Mouse (Mus musculus): ENCODE results near the gene Esyt1. TPM values are rescaled to one million over a fixed set of nuclear protein-coding genes. Genes with fewer than 3 reads are reported as not detected.
"Not testable (repeated sequence)": the region's sequence is repeated elsewhere in the genome, so short reads cannot be mapped to it uniquely, and the experiment has no call there.

Esyt1 gene
- 75.2 and 83.3 TPM in 2 replicates for polyA plus RNA-seq (2011; ENCODE audit: insufficient read length, low read depth, missing spikeins)

DNA sequence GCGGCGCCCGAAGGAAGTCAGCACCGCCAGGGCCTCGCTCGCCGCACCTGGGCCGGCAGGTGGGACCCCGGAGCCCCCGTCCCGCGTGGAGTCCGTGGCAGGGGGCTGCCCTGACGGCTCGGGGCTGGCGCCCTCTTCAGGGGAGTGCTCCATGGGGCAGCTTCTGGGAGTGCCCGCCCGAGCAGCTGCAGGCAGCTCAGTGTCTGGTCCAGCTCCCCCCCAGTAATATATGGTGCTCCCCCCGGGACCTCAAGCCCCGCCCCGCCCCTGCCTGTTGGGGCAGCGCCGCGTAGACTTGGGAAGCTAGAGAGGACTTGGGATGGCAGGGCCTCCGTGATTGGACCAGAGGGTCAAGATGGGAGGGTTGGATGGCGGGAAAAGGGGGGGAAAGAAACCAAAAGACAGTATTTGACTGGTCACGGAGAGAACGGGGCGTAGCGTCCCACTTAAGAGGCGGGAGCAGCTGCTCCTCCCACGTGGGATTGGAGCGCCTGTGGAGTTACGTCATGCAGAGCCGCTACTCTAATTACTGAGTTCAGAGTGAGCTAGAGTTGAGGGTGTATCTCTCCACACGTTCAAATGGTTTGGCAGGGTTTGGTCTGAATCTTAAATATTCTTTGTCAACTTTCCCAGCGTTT is at the start of gene Esyt1:
TSS of gene Esyt1 (minus strand) at position 201 of the 638 bp plus-strand sequence.
- Histone ChIP-seq H3K27ac (ENCODE audit: insufficient read depth, low read length) (peak within 1 kb of the TSS; percentile 58), H3K4me3 (ENCODE audit: insufficient read depth, low read length) (peak within 1 kb of the TSS; percentile 91), H3K4me1 (ENCODE audit: control insufficient read depth, insufficient read depth, low read length) (no peaks in the 10 kb centered on the region)
- TF ChIP-seq CTCF (IDR thresholded peaks at IDR 0.05; ENCODE audit: borderline replicate concordance, insufficient read depth, low read length): 0 out of 2 replicates have a peak, but pooled peaks have one; percentile 1
- peak; percentile 95 for TF ChIP-seq POLR2A (IDR thresholded peaks at IDR 0.05; ENCODE audit: low read depth, low read length)

GRCm38 (mm10) chr10:128575063-128575462 is 49.4 kb upstream of the Esyt1 start:
- Histone ChIP-seq H3K4me1 (ENCODE audit: control insufficient read depth, insufficient read depth, low read length) (no peaks in the 10 kb centered on the region), H3K4me3 (ENCODE audit: insufficient read depth, low read length) (no peak overlapping the region), H3K27ac (ENCODE audit: insufficient read depth, low read length) (no peak overlapping the region)
- TF ChIP-seq CTCF (IDR thresholded peaks at IDR 0.05; ENCODE audit: borderline replicate concordance, insufficient read depth, low read length) (peak; percentile 26; the same call in 1 of the 2 replicates), POLR2A (IDR thresholded peaks at IDR 0.05; ENCODE audit: low read depth, low read length) (no peak)

- TF ChIP-seq POLR2A (IDR thresholded peaks at IDR 0.05; ENCODE audit: low read depth, low read length) (peak; percentile 98), CTCF (IDR thresholded peaks at IDR 0.05; ENCODE audit: borderline replicate concordance, insufficient read depth, low read length) (no peak)
- Histone ChIP-seq H3K4me1 (ENCODE audit: control insufficient read depth, insufficient read depth, low read length) (no peaks in the 10 kb centered on the region), H3K4me3 (ENCODE audit: insufficient read depth, low read length) (peak within 1 kb of the TSS; percentile 83), H3K27ac (ENCODE audit: insufficient read depth, low read length) (peak within 1 kb of the TSS; percentile 77)
These were observed 40.3 kb upstream of the Esyt1 start, which contains the start of gene Pa2g4 for GRCm38 (mm10) chr10:128565788-128566531. Gene Pa2g4, minus strand, starts transcription at chr10:128565987.

GRCm38 (mm10) chr10:128565206-128565787 is 39.6 kb upstream of the Esyt1 start:
- peak overlapping the region; percentile 72 for H3K27ac ChIP-seq (ENCODE audit: insufficient read depth, low read length)
- TF ChIP-seq POLR2A (IDR thresholded peaks at IDR 0.05; ENCODE audit: low read depth, low read length) (no peak), CTCF (IDR thresholded peaks at IDR 0.05; ENCODE audit: borderline replicate concordance, insufficient read depth, low read length) (no peak)
- H3K4me3 ChIP-seq (ENCODE audit: insufficient read depth, low read length): peak overlapping the region; percentile 83
- H3K4me1 ChIP-seq (ENCODE audit: control insufficient read depth, insufficient read depth, low read length): no peaks in the 10 kb centered on the region

GRCm38 (mm10) chr10:128563544-128563943 is 37.9 kb upstream of the Esyt1 start:
- no peaks in the 10 kb centered on the region for H3K4me1 ChIP-seq (ENCODE audit: control insufficient read depth, insufficient read depth, low read length)
- H3K4me3 ChIP-seq (ENCODE audit: insufficient read depth, low read length): peak overlapping the region; percentile 21
- TF ChIP-seq POLR2A (IDR thresholded peaks at IDR 0.05; ENCODE audit: low read depth, low read length) (no peak), CTCF (IDR thresholded peaks at IDR 0.05; ENCODE audit: borderline replicate concordance, insufficient read depth, low read length) (no peak)
- no peak overlapping the region for H3K27ac ChIP-seq (ENCODE audit: insufficient read depth, low read length)

GRCm38 (mm10) chr10:128556963-128557362 is 31.3 kb upstream of the Esyt1 start:
- no peaks in the 10 kb centered on the region for H3K4me1 ChIP-seq (ENCODE audit: control insufficient read depth, insufficient read depth, low read length)
- H3K4me3 ChIP-seq (ENCODE audit: insufficient read depth, low read length): no peak overlapping the region
- no peak overlapping the region for H3K27ac ChIP-seq (ENCODE audit: insufficient read depth, low read length)
- TF ChIP-seq CTCF (IDR thresholded peaks at IDR 0.05; ENCODE audit: borderline replicate concordance, insufficient read depth, low read length) (no peak), POLR2A (IDR thresholded peaks at IDR 0.05; ENCODE audit: low read depth, low read length) (no peak)

DNA sequence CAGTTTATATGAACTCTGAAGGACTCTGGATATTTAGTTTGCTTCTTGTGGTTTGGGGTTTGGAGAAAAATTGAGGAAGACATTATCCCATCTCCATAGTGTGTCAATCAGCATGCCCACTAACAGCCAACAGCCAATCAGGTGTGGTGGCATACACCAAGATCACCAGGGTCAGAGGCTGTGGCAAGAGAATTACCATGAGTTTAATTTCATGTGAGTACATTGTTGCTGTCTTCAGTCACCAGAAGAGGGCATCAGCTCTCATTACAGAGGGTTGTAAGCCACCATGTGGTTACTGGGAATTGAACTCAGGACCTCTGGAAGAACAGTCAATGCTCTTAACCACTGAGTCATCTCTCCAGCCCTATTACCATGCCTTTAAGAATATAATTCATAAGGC is 30.6 kb upstream of the Esyt1 start:
- TF ChIP-seq CTCF (IDR thresholded peaks at IDR 0.05; ENCODE audit: borderline replicate concordance, insufficient read depth, low read length) (no peak), POLR2A (IDR thresholded peaks at IDR 0.05; ENCODE audit: low read depth, low read length) (no peak)
- H3K4me3 ChIP-seq (ENCODE audit: insufficient read depth, low read length): no peak overlapping the region
- H3K4me1 ChIP-seq (ENCODE audit: control insufficient read depth, insufficient read depth, low read length): no peaks in the 10 kb centered on the region
- no peak overlapping the region for H3K27ac ChIP-seq (ENCODE audit: insufficient read depth, low read length)

- H3K4me1 ChIP-seq (ENCODE audit: control insufficient read depth, insufficient read depth, low read length); H3K4me3 ChIP-seq (ENCODE audit: insufficient read depth, low read length); H3K27ac ChIP-seq (ENCODE audit: insufficient read depth, low read length): not testable (repeated sequence)
These were observed 29.9 kb upstream of the Esyt1 start for GRCm38 (mm10) chr10:128555567-128555966.

- not testable (repeated sequence) for H3K4me3 ChIP-seq (ENCODE audit: insufficient read depth, low read length); H3K4me1 ChIP-seq (ENCODE audit: control insufficient read depth, insufficient read depth, low read length); H3K27ac ChIP-seq (ENCODE audit: insufficient read depth, low read length)
These were observed 24.6 kb upstream of the Esyt1 start for GRCm38 (mm10) chr10:128550144-128550823.

DNA sequence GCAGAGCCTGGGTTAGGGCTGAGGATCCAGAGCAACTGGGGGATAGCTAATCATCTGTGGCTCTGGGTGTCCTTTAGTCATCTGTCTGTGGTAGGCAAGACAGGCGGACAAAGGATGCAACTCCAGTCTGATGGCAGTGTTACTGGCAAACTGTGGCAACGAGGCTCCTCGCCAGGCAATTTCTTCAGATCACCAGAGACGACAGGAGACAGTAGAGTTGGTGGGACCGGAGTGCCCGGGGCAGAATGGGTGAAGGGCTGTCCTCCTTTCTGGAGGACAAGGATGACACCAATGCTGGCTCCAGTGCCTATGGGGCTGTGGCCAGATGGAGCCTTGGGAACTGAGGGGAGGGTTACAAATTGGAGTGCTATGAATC is 24.0 kb upstream of the Esyt1 start:
- H3K4me1 ChIP-seq (ENCODE audit: control insufficient read depth, insufficient read depth, low read length); H3K4me3 ChIP-seq (ENCODE audit: insufficient read depth, low read length); H3K27ac ChIP-seq (ENCODE audit: insufficient read depth, low read length): not testable (repeated sequence)

All from embryonic fibroblast, embryonic 13.5 days (primary cell).